Mouse (Mus musculus) brain, embryonic 14.5 days (tissue): ENCODE measurements at regions not wholly inside any gene's neighbourhood (a gene's known extent, or its start where the extent isn't known, plus 50 kb on each side); places are given as distances from the start of the nearest gene placed in this dataset.

ENCODE experiments used
- CTCF ChIP-seq: fragments of 200-500 bp; IDR thresholded peaks from 2 replicates; pipeline ENCODE4 v1.5.1; 2012; ENCODE audit warnings: inconsistent platforms, mild to moderate bottlenecking, moderate library complexity, borderline replicate concordance; ENCODE audit not compliant: insufficient read depth, insufficient read length; ENCODE audit errors: extremely low read depth
- POLR2A ChIP-seq: fragments of 200-500 bp; IDR thresholded peaks from 2 replicates; pipeline ENCODE4 v1.6.1; 2012; ENCODE audit warnings: mild to moderate bottlenecking, inconsistent platforms, borderline replicate concordance; ENCODE audit not compliant: poor library complexity, insufficient read depth, insufficient read length, severe bottlenecking; ENCODE audit errors: extremely low read depth

DNA sequence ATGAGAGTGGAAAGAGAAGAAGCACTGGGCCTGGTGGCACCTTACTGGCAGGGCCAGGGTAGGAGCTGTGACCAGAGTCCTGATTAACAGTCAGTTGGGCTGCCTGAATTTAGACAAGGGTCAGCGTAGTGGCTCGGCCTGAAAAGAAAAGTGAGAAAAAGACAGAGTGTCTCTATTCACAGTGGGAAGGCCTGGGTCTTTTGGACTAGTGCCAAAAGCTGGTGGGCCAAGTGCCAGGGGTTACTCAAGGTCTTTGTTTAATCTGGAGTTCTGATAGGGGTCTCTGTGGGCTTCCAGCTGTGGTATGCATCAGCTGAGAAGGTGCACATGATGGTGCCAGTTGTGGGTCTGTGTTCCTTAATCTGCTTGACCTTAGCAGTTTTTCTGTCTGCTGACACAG, 2129.4 kb upstream of the Pcdh20 start:
- no peak for TF ChIP-seq POLR2A
- no peak for TF ChIP-seq CTCF
